Mouse (Mus musculus) CH12.LX (cell line): ENCODE measurements at regions not wholly inside any gene's neighbourhood (a gene's known extent, or its start where the extent isn't known, plus 50 kb on each side); places are given as distances from the start of the nearest gene placed in this dataset.

Experiments
- DNase-seq: peaks from one replicate; pipeline ENCODE4 v3.0.0-alpha.2; 2013; ENCODE audit errors: extremely low read depth
- H3K27ac ChIP-seq: 2 replicates; pipeline ENCODE4 v1.5.1; 2012; ENCODE audit warnings: low read depth, mild to moderate bottlenecking, control low read depth, moderate library complexity; ENCODE audit not compliant: insufficient read depth
- H3K27me3 ChIP-seq: replicated peaks from 2 replicates; pipeline ENCODE3; 2012; ENCODE audit warnings: inconsistent platforms
- H3K36me3 ChIP-seq, 2 experiments: replicated peaks in 1 of 2; 2 replicates each; pipeline versions ENCODE3 to v1.6.1; 2012; ENCODE audit warnings: inconsistent platforms in 1 of 2, low read length in 1 of 2, mild to moderate bottlenecking in 1 of 2, mixed read lengths in 1 of 2, moderate library complexity in 1 of 2; ENCODE audit not compliant: control insufficient read depth in 1 of 2, insufficient read depth in 1 of 2
- H3K4me1 ChIP-seq, 2 experiments: 2 replicates each; pipeline ENCODE4 v1.6.1; 2012; ENCODE audit warnings: inconsistent platforms in 1 of 2, moderate library complexity in 1 of 2; ENCODE audit not compliant: insufficient read depth in 2 of 2, control insufficient read depth in 1 of 2
- H3K4me2 ChIP-seq: 2 replicates; pipeline ENCODE4 v1.6.1; 2012; ENCODE audit warnings: low read depth, mild to moderate bottlenecking, control low read depth; ENCODE audit not compliant: poor library complexity, insufficient read depth, severe bottlenecking
- H3K4me3 ChIP-seq, 3 experiments: fragments of 150-350 bp in 1 of 3; sonication (generic) in 1 of 3; replicated peaks in 1 of 3; 2 replicates each; pipeline versions ENCODE3 to v1.5.1; 2011 to 2012; ENCODE audit warnings: low read depth in 2 of 3, low read length in 2 of 3, mild to moderate bottlenecking in 2 of 3, moderate library complexity in 2 of 3, control low read depth in 1 of 3, improper control_type of control experiment in 1 of 3, inconsistent platforms in 1 of 3, mixed read lengths in 1 of 3; ENCODE audit not compliant: poor library complexity in 1 of 3
- H3K79me2 ChIP-seq: replicated peaks from 2 replicates; pipeline ENCODE4 v1.6.1; 2012; ENCODE audit warnings: mild to moderate bottlenecking, moderate library complexity; ENCODE audit not compliant: control insufficient read depth, poor library complexity, insufficient read depth, severe bottlenecking; ENCODE audit errors: extremely low read depth
- H3K9ac ChIP-seq: 2 replicates; pipeline ENCODE4 v1.6.1; 2012; ENCODE audit warnings: low read depth, mild to moderate bottlenecking, control low read depth, moderate library complexity; ENCODE audit not compliant: insufficient read depth
- H3K9me3 ChIP-seq: replicated peaks from 2 replicates; pipeline ENCODE3; 2012; ENCODE audit warnings: low read length, inconsistent platforms, mixed read lengths
- EP300 ChIP-seq: IDR thresholded peaks from 2 replicates; pipeline ENCODE4 v1.6.1; 2011; ENCODE audit warnings: low read length, improper control_type of control experiment
- IRF4 ChIP-seq: IDR thresholded peaks from 2 replicates; pipeline ENCODE4 v1.6.1; 2014; ENCODE audit warnings: low read depth, mild to moderate bottlenecking, inconsistent platforms, low read length, improper control_type of control experiment
- JUN ChIP-seq: IDR thresholded peaks from 2 replicates; pipeline ENCODE4 v1.6.1; 2011; ENCODE audit warnings: low read depth, mild to moderate bottlenecking, low read length, improper control_type of control experiment, moderate library complexity; ENCODE audit not compliant: insufficient read depth
- MEF2A ChIP-seq: IDR thresholded peaks from 2 replicates; pipeline ENCODE4 v1.6.1; 2014; ENCODE audit warnings: low read depth, mild to moderate bottlenecking, inconsistent platforms, low read length, improper control_type of control experiment, borderline replicate concordance
- MXI1 ChIP-seq: IDR thresholded peaks from 2 replicates; pipeline ENCODE4 v1.6.1; 2011; ENCODE audit warnings: mild to moderate bottlenecking, low read depth, low read length, improper control_type of control experiment
- POLR2A ChIP-seq: IDR thresholded peaks from 2 replicates; pipeline ENCODE4 v1.6.1; 2011; ENCODE audit warnings: low read depth, mild to moderate bottlenecking, improper control_type of control experiment, low read length
- POLR2AphosphoS2 ChIP-seq: IDR thresholded peaks from 2 replicates; pipeline ENCODE4 v1.6.1; 2011; ENCODE audit warnings: low read depth, low read length, improper control_type of control experiment
- SIN3A ChIP-seq: IDR thresholded peaks from 2 replicates; pipeline ENCODE4 v1.6.1; 2012; ENCODE audit warnings: low read length, improper control_type of control experiment, inconsistent platforms
- SMC3 ChIP-seq: IDR thresholded peaks from 2 replicates; pipeline ENCODE4 v1.6.1; 2011; ENCODE audit warnings: low read depth, low read length, improper control_type of control experiment
- UBTF ChIP-seq: IDR thresholded peaks from 2 replicates; pipeline ENCODE4 v1.6.1; 2012; ENCODE audit warnings: low read depth, mild to moderate bottlenecking, inconsistent platforms, low read length, improper control_type of control experiment, moderate library complexity
- ZC3H11A ChIP-seq: IDR thresholded peaks from 2 replicates; pipeline ENCODE4 v1.6.1; 2012; ENCODE audit warnings: low read depth, mild to moderate bottlenecking, inconsistent platforms, low read length, improper control_type of control experiment
- ZKSCAN1 ChIP-seq: IDR thresholded peaks from 2 replicates; pipeline ENCODE4 v1.6.1; 2012; ENCODE audit warnings: low read depth, inconsistent platforms, low read length, improper control_type of control experiment, borderline replicate concordance
- dilution Hi-C: fragments of 300-500 bp; cut with MboI; formaldehyde crosslinking; loops from 2 replicates; pipeline ENCODE4 v1.14.3; 2020; ENCODE audit warnings: low sequenced_read_pairs; ENCODE audit not compliant: extremely low pct_unique_long_range_greater_than_20kb, extremely low pct_ligation_motif_present
- in situ Hi-C: fragments of 300-500 bp; cut with MboI; formaldehyde crosslinking; loops from 3 replicates; pipeline ENCODE4 v1.14.3; 2019; ENCODE audit warnings: low sequenced_read_pairs, low pct_ligation_motif_present, low pct_unique_long_range_greater_than_20kb, mixed read lengths

- H3K4me1 ChIP-seq = no peaks in the 10 kb centered on the region
- H3K27me3 ChIP-seq = no peaks in the 10 kb centered on the region
- no peak overlapping the region for H3K9ac ChIP-seq
- H3K4me3 ChIP-seq = no peak overlapping the region
- no peak for DNase-seq
- dilution Hi-C loops = no loop called here
- H3K27ac ChIP-seq = no peak overlapping the region
- no peak for TF ChIP-seq MEF2A
- no peak for TF ChIP-seq ZKSCAN1
- no peak for TF ChIP-seq SIN3A
- TF ChIP-seq UBTF = no peak
- no peak for TF ChIP-seq JUN
- no peak for TF ChIP-seq EP300
- TF ChIP-seq MXI1 = no peak
- TF ChIP-seq IRF4 = no peak
- no peak for TF ChIP-seq ZC3H11A
- TF ChIP-seq SMC3 = no peak
- no peak for TF ChIP-seq POLR2AphosphoS2
- no peak for TF ChIP-seq POLR2A
- no peaks in the 10 kb centered on the region for H3K36me3 ChIP-seq
- H3K9me3 ChIP-seq = no peaks in the 10 kb centered on the region
- in situ Hi-C loops = no loop called here
- H3K79me2 ChIP-seq = no peaks in the 10 kb centered on the region
- H3K4me2 ChIP-seq = no peak overlapping the region
These were observed 655.6 kb upstream of the Gje1 start for GRCm38 (mm10) chr10:15373571-15373970.
